Mouse (Mus musculus) G1E-ER4 (cell line): ENCODE results near the gene Gm28051. TPM values are rescaled to one million over a fixed set of nuclear protein-coding genes. Genes with fewer than 3 reads are reported as not detected.

Source experiments
- GATA1 ChIP-seq: IDR thresholded peaks from one replicate; pipeline ENCODE4 v1.8.0; 2012; ENCODE audit warnings: low read length, inconsistent platforms
- polyA plus RNA-seq: library from polyadenylated mRNA; stranded (reverse); fragments of >175 nt; gene quantifications from 2 replicates; pipeline ENCODE4 v1.2.3, GENCODE M21; 2012

The Gm28051 gene
- polyA plus RNA-seq, 1 experiment = 7.3 TPM

DNA sequence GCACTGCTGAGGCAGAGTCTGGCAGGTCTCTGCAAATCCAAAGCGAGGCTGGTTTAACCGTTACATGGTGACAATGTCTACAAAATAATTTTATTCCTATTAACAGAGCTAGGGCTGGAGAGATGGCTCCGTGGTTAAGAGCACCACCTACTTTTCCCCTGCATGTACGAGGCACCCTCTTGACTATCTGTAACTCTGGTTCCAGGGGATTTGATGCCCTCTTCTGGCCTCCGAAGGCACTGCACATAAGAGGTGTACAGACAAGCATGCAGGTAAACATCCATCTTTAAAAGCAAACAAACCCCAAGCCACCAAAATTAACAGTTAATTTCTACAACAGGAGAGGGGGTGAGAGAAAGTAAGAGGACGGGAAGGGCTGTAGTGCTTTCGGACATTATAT lies 1.3 kb downstream of the Gm28051 start:
- TF ChIP-seq GATA1 = no peak

GRCm38 (mm10) chr12:102748256-102748655 lies 9.3 kb downstream of the Gm28051 start:
- no peak for TF ChIP-seq GATA1

GRCm38 (mm10) chr12:102744839-102745238 lies 12.7 kb downstream of the Gm28051 start:
- TF ChIP-seq GATA1 = peak; percentile 59

GRCm38 (mm10) chr12:102743589-102744574 lies 13.7 kb downstream of the Gm28051 start, which contains the start of the genes Moap1 and Tmem251:
TSS of gene Moap1 (minus strand) at chr12:102743661.
TSS of gene Tmem251 (plus strand) at chr12:102743762.
- no peak for TF ChIP-seq GATA1

GRCm38 (mm10) chr12:102743036-102743588 lies 14.5 kb downstream of the Gm28051 start:
- TF ChIP-seq GATA1 = no peak

DNA sequence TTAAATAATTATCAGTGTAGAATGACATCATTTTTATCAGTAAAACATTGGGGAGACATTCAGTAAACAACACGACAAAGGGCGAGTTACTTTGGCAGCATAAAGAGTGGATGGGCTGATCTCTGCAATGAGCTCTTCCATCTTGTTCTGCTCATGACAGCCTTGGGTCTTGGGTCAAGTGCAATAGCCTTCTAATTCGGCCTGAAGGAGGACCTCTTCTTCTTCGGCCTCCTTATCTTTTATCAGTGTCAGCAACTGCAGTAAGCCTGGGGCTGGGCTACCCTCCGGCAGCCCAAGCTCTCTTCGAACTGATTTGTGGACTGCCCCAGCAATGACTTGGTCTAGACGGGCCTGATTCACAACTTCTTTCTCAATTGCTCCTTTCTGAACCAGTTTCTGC lies 15.5 kb downstream of the Gm28051 start:
- TF ChIP-seq GATA1 = no peak

- no peak for TF ChIP-seq GATA1
These were observed 17.3 kb downstream of the Gm28051 start for GRCm38 (mm10) chr12:102740285-102740684.

DNA sequence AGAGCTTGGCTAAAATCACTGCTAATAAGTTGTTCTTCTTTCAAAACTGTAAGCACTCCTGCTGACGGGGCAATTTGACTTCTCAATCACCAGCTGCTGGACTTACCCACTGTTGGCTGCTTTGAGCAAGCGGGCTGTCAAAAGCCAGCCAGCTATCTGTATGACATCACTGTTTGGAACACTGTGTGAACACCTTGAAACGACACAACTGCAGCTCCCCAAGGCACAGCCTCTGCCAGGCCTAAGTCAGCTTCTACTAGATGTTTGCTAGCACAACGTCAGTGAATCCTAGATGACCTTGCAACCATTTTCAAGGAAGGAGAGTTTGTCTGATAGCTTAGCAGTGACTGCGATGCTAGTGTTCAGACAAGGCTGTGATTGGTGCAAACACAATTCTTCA lies 18.5 kb downstream of the Gm28051 start:
- no peak for TF ChIP-seq GATA1

GRCm38 (mm10) chr12:102733381-102733780 lies 24.2 kb downstream of the Gm28051 start:
- no peak for TF ChIP-seq GATA1

DNA sequence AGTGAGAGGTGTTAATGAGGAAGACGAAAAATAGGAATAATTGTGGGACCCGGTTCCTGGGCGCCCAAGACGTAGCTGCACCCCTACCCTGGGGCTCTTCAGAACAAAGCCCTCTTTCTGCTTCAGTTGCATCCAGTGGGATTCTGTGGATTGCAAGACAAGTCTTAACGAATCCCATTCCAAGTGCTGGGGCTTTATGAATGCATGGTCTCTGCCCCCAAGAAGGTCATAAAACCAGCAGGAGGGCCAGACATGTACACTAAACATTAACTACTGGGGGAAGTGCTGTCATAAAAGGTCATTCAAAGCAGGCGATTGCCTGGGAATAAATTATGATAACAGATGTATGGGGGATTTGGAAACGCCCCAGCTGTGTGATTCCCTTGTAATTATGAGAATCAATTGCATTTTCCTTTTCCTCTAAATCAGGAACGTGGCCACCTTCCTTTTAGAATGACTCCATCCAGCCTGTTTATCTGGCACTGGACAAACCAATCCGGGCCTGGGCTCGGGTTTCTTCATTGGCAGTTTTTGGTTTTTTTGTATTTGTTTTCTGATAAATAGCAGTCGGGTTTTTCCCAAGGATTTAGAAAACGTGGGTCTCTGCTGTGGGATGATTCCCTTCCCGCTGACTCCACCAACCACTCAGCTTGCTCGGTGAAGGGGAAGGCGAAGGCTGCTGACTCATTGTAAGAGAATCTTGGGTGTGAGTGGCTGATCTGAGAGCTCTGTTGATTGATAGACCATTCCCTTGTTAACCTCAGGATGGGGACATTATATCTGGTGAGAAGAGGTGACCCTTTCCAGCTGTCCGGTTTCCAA lies 26.6 kb downstream of the Gm28051 start:
- TF ChIP-seq GATA1 = no peak

DNA sequence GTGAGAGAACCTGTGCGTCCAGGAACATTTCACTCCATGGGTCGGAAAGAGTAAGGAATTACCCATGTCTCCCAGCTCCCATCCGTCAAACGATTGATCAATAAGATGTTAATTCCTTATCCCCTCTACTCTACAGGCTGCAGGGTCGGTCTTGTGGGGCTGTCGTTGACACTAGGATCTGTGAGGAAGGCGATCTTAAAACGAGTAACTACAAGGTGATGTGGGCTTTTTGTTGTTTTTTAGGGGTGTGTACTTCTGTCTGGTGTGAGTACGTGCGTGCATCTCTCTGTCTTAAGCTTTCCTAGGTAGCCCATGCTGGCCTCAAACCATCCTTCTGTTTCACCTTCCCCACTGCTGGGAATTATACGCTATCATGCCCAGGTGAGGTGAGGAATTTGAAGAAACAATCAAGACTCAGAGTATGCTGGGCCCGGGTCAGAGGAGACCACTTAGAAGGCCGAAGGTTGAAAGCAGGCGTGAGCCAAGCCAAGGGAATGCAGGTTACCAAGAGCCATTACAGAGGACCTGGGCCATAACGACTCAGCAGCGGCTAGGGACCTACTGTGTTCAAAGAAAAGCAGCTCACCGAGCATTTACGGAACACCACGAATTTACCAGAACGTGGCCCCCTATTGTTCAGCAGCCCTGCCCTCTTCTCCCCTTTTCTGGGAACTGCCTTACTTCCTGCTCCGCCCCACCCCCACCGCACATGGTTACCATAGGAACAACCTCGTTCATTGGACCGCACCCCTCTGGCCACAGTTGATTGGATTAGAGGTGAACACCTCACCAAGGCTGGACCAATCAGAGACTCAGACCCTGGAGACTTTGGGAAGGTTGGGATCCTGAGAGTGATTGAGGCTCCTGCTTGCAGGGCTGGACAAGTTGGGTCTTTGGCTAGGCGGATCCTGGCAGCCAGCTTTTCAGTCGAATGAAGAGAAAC lies 27.4 kb downstream of the Gm28051 start:
- TF ChIP-seq GATA1 = no peak

GRCm38 (mm10) chr12:102725761-102726175 lies 31.8 kb downstream of the Gm28051 start:
- no peak for TF ChIP-seq GATA1

DNA sequence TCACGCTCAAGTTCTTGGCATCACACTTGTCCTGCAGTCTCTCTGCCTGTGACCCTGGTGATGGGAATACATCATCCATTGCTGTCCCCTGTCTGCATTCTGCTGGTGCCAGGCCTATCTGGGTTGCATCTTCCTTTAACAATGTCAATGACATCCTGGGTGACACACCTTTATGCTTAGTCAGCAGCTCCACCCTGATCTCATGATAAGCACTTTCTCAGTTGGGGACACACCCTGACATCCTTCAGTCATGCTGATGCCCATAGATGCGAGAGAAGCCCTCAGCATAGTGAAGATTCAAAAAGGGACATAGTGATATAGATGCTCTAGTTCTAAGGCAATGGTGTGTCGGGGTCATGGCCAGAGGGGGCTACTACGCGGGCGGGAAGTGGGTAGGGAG lies 32.4 kb downstream of the Gm28051 start:
- TF ChIP-seq GATA1 = no peak

DNA sequence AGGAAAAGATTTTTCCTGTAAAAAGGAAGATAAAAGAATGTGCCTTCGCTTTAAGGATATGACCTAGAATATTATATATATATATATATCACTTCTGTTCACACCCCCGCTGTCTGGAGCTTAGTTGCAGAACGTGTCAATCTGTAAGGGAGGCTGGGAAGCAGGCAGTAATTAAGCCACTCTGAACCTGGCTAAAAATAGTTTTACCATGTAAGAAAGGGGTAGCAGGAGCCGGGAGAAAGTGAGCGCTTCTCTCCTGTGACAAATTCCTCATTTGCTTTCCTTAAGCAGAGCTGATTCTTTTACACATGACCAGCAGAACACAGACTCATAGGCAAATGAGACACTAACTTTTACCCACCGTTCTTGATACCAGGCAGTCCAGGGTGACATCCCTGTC lies 33.7 kb downstream of the Gm28051 start:
- TF ChIP-seq GATA1 = no peak

DNA sequence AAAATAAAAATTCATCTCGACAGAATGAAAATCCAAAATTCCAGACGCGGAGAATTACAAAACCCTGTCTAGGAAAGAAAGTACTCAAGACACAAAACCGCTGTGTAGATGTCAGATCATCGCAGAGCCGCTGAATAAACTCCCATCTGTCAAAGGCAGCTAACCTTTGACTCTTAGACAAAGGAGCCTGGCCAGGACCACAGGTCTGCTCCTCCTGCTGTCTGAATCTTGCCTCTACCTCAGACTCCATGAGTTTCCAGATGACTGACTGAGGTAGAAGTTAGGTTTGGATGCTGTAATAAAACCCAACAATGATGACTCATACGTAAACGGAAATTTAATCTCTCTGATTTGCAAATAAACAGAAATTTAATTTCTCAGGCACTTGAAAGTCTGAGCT lies 34.6 kb downstream of the Gm28051 start:
- TF ChIP-seq GATA1 = no peak

DNA sequence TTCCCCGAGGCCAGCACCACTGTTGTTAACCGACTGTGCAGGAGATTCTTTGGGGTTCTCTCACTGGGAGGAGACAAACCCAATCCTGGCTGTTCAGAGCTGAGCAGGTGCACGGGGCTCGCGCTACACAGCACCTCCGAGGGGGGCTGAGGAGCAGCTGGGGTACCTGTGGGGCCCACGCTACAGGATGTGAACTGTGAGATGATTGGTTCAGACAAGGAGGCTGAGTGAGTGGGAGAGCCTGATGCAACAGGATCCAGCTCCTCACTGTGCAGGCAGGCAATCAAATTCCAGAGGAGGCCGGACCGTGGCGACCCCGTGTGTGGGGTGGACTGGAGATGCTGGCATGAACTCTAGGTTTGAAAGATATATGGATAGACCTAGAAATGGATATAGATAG lies 35.1 kb downstream of the Gm28051 start:
- no peak for TF ChIP-seq GATA1
